Mouse (Mus musculus): ENCODE measurements at regions not wholly inside any gene's neighbourhood (a gene's known extent, or its start where the extent isn't known, plus 50 kb on each side); places are given as distances from the start of the nearest gene placed in this dataset.

DNA sequence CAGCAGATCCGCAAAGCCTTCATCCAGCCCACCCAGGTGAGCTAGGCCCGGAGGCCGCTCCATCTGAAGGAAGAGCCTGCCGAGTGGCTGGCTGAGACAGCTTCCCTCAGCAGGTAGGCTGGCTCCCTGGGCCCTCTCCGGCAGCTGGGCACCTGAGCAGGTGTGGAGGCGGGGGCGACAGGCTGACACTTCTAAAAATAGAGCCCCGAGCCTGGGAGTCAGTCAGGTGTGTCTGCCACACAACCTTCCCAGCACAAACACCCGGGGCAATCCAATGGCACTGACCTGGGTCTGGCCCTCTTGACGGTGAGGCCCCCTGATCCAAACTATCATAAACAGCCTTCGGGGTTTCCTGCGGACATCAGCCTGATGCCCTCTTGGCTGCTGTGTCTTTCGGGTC, 58.5 kb downstream of the Zfp36l2 start:
- DNase-seq (ENCODE audit: low spot score in 2 of 2) = no peak

DNA sequence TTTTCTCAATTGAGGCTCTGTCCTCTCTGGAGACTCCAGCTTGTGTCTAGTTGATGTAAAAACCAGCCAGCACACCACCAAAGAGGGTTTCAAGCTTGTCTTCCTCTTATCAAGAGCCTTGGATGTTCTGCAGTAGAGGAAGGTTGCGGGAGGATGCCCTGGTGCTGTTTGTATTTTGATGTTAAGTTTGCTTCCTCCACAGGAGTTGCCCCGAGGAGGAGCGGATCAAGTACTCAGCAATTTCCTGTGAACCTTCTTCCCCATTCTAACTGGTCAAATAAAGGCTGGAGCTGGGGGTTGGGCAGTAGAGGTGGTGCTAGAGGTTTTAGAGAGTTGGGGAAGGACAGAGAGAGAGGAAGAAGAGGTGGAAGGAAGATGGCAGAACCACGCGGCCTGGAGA, 59.5 kb downstream of the Zfp36l2 start:
- DNase-seq (ENCODE audit: low spot score in 2 of 2) = no peak

- peak in 1 of 2 experiments; percentile 51 for DNase-seq (ENCODE audit: low spot score in 2 of 2)
Observed at GRCm38 (mm10) chr17:84126168-84126567, 61.6 kb downstream of the Zfp36l2 start.

DNA sequence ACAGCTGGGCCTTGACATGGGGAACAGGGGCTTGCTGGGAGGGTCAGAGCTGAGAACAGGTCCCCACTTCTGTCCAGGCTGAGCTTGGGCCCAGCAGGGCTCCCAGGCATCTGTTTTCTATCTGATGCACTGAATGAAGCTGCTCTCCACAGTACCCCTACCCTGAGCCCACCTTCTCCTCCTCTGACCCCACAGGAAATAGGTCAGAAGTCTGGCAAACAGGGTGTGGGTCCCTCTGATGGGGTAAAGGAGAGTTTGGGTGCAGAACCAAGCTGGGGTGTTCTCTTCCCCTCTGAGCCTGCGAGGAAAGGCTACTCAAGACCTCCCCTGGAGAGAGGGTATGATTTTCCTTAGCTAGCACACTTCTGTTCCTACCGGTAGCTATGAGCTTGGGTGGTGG, 64.6 kb downstream of the Zfp36l2 start:
- no peak for DNase-seq (ENCODE audit: low spot score in 2 of 2)

- DNase-seq (ENCODE audit: low spot score in 2 of 2) = no peak
Observed at GRCm38 (mm10) chr17:84122486-84123131, 65.1 kb downstream of the Zfp36l2 start.

DNA sequence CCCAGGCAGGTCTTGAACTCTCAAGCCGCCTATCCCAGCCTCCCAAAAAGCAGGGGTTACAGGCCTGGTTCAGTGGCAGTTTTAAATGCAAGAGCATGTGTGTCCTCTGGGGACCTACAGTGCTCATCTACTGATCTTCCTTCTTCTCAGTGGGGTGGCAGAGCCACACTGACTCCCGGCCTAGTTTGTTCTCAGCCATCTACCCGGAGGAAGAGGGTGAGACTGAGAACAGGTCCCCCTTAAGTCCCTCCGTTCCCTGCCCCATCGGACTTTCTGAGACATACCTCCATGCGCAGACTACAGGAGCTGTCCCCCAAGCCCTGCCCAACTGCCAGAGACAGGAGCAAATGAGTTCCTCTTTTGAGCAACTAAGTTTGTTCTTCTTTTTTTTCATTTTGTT, 66.5 kb downstream of the Zfp36l2 start:
- no peak for DNase-seq (ENCODE audit: low spot score in 2 of 2)

DNA sequence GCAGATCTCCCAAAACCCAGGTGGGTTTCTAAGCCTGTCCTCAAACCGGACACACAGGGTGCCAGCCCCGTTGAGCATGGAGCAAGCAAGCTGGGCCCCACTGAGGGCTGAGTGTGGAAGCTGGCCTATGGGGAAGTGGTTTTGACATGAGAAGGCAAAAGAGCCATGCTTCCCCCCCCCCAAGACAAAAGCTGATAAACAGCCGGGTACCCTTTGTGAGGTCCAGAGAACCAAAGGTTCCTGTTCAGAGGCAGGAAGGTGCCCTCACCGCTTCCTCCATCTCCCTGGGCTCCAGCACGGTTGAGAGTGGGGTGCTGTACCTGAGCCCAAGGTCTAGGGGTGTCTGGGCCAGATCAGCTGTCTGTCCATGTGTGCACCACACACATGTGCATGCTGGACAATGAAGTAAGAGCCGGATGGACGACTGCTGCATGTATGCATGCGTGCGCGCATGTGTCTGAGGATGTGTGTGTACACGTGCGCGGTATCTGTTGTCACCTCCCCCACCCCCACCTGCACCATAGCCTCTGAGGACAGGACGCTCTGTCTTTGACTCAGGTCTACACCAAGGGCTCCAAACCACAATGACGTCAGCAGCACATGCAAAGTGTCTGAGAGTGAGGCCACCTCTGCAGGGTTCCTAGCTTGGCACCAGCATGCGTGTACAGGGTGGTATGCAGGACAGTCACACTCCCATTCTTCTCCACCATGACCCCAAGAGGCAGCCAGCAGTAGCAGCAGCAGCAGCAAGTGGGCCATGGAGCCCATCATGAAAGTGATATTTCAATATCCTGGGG, 68.3 kb downstream of the Zfp36l2 start:
- DNase-seq (ENCODE audit: low spot score in 2 of 2) = no peak

DNA sequence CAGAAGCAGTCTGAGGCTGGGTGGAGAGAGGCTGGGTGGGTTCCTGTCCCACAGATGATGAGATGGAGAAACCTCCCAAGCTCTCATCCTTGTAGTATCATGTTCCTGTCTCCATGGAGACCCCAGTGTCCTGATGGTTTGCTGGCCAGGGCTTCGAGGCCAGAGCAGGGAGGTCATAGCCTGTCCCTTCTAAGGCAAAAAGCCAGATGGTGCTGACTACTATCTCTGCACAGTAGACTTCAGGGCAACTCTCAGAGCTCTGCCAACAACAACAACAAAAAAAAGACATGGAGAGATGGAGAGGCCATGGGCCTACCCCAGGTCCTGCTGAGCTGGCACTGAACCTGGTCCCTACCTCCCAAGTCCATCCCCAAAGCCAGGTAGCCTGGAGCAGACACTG, 69.0 kb downstream of the Zfp36l2 start:
- no peak for DNase-seq (ENCODE audit: low spot score in 2 of 2)

- peak in 1 of 2 experiments; percentile 65 for DNase-seq (ENCODE audit: low spot score in 2 of 2)
Observed at GRCm38 (mm10) chr17:84118271-84118670, 69.5 kb downstream of the Zfp36l2 start.

DNA sequence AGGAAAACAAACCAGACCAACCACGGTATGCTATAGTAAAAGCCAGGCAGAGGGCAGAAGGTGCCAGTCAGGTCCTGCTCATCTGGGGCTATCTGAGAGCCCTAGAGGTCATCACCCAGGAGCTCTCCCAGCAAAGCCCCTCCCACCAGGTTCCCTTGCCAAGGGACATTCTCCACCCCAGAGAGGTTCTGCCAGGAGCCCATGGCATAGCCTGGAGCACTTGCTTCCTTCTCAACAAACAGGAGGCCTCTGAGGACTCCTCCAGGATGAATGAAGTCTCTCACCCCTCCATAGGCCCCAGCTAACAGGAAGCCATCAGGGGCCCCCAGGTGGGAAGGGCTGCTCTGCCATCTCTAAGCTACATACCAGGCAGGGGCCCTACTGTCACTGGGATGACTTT, 70.0 kb downstream of the Zfp36l2 start:
- no peak for DNase-seq (ENCODE audit: low spot score in 2 of 2)

GRCm38 (mm10) chr17:84116340-84117279, 71.1 kb downstream of the Zfp36l2 start:
- peak in 1 of 2 experiments; percentile 57 for DNase-seq (ENCODE audit: low spot score in 2 of 2)

DNA sequence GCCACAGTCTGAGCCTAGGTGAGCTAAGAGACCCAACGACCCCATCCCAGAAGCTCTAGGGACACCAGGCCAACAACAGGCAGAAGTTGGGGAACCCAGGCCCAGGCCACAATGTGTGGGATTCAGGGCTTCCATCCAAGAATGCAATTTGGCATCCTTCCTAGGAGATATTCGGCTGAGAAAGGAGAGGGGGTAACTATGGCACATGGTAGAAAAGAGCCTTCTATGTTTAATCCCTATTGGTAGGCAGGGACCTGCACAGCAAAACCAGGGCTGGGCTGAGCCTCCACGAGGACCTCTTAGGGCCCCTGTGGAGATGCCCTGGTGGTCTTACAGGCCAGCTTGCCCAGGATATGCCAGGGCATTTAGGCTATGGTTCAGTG, 71.8 kb downstream of the Zfp36l2 start:
- DNase-seq (ENCODE audit: low spot score in 2 of 2) = no peak

GRCm38 (mm10) chr17:84115133-84115532, 72.6 kb downstream of the Zfp36l2 start:
- DNase-seq (ENCODE audit: low spot score in 2 of 2) = no peak

DNA sequence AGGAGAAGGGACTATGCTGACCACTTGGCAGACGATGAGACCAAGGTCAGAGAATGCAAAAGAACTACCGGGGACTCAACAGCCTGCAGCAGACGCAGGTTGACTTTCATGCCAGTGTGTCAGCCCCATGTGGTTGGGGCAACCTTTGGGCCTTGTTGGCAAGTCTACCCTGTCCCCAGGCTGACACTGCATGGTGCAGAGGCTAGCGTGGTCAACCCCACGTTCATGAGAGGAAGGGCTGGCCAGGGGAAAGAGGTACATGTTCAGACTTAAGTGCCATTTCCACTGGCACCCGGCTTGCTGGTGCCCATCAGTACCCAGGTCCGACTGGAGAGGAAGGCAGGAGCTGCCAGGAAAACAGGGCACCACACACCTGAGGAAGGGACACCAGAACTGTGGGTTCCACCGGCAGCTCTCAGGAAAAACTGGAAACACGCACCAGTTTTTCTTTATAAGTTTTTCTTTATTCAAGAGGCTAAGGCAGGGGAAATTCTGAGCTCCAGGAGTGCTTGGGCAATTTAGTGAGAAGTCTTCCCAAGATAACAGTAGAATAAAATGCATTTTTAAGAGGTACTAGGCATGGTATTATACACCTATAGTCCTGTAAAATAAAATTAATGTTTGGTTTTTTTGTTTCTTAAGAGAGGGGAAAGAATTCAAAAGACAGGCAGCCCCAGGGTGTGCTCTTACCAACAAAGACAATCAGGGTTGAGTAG, 73.3 kb downstream of the Zfp36l2 start:
- DNase-seq (ENCODE audit: low spot score in 2 of 2) = no peak

GRCm38 (mm10) chr17:84113608-84114278, 74.0 kb downstream of the Zfp36l2 start:
- peak; percentile 86 to 87 for DNase-seq (ENCODE audit: low spot score in 2 of 2)

DNA sequence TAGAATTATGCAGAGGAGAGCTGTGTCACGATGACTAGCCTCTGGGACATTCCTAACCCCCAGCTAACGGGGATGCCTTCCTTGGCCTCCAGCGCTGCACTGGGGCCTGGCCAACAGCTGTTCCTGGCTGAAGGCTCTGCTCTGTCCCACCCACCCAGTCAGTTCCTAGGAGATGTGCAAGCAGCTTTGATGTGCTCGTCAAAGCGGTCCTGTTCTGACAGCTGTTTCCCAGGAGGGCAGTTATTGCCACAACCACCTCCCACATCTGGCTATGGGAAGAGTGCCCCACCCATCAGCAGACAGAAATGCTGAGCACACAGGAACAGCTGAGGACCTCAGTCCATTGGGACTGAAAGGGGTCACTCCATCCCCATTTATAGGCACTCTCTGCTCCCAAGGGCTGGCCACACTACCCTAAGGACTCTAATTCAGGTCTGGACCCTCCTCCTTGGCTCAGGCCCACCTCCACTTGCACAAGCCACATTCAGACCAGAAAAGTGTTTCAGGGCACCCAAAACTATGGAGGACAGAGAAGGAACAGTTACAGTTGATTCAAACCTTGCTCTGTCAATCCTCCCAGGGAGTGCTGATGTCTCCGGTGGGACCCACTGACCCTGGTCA, 75.2 kb downstream of the Zfp36l2 start:
- peak; percentile 80 to 83 for DNase-seq (ENCODE audit: low spot score in 2 of 2)

- no peak for DNase-seq (ENCODE audit: low spot score in 2 of 2)
Observed at GRCm38 (mm10) chr17:84111787-84112370, 75.9 kb downstream of the Zfp36l2 start.

DNA sequence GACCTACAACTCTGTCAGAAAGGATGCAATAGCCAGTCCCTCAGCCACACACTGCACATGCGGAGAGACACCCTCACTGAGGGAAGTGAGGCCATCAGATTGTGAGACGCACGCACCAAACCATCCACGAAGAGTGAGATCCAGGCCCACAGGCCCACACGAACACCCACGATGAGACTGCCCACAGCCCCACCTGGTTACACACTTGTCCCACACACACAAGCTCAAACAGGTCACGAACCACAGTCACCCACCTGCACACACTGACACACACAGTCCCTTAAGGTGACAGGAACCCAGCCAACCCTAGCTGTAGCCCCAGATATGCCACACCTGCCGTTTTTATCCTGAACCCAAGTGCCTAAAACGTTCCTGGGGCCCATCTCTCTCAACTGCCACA, 76.8 kb downstream of the Zfp36l2 start:
- DNase-seq (ENCODE audit: low spot score in 2 of 2) = no peak

GRCm38 (mm10) chr17:84110000-84110695, 77.6 kb downstream of the Zfp36l2 start:
- peak; percentile 81 to 82 for DNase-seq (ENCODE audit: low spot score in 2 of 2)

All from heart, adult 9 months (tissue).